Mouse (Mus musculus): ENCODE results near the gene Raver1. TPM values are rescaled to one million over a fixed set of nuclear protein-coding genes. Genes with fewer than 3 reads are reported as not detected.

Gene Raver1
- total RNA-seq, 2 experiments from 2014 or later, result 26.4 to 27.9 TPM

DNA sequence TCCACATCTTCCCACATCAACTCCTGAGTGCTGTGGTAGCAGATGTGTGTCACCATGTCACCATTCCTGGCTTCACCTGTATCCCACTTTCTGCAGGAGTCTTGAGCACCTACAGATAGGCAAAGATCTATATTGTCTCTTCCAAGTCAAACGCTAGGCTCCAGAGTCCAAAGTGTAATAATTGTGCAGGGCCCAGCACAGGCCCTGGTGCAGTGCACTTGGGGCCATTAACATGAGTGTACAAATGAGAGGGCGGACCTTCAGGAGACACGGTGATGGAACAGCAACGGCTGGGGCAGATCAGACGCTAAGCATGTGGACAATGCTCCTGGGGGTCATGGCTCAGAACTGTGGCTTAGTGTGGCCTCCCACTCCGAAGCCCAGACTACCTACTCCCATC is 21.9 kb upstream of the Raver1 start:
- intact Hi-C loops (cut with DNase I), result no loop called here
- no peak for DNase-seq (ENCODE audit: low spot score in 2 of 2)

DNA sequence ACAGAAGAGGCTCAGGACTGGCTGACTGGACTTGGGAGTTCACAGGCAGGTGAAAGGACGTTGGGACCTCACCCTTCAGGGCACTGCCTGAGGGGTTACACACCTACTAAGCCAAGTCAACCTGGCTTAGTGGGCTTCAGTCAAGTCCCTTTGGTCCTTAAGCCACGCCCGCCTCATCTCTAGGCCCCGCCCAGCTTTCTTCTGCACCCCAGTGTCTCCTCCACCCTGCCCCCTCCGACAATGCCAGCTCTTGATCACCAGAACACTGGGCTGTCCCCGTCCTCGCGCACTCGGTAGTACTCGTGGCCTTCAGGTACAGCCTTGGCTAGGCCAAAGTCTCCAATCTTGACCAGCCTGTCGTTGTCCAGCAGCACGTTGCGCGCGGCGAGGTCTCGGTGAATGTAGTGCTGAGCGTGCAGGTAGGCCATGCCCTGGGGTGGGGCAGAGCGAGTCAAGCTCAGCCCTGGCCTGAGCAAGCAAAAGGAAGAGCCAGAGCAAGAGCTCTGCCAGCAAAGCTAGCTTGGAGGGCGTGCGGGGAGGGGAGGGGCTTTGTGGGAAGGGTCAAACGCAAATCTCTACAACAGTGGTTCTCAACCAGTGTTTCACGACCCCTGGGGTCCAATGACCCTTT is 15.9 kb upstream of the Raver1 start:
- no peak for DNase-seq (ENCODE audit: low spot score in 2 of 2)
- intact Hi-C loops (cut with DNase I), result no loop called here

DNA sequence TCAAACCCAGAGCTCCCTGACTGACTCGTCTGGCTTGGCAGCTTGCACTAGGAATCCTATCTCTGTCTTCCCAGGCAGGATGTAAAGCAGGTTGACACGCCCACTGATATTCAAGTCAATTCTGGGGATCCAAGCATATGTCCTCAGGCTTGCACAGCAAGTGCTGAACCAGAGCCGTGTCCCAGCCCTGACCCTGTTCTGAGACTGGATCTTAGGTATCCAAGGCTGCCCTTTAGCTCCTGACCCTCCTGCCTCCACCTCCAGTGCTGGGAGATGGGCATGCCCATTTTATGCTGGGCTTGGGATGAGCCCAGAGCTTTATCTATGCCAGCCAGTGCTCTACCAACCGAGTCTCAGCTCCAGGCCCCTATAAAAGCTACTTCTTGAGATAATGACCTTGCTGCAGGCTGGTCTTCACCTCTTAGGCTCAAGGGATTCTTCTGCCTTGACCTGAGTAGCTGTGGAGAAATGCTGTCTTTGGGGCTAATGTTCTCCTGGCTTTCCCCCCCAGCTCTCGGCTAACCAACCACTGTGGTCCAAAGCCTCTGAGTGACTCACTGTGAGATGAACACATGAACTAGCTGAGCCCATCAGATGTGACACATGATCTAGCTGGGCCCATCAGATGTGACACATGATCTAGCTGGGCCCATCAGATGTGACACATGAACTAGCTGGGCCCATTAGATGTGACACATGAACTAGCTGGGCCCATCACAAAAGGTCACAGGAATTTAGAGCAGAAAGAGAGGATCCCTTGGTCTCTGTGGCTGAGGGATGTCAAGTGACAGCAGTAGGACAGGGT is 14.2 kb upstream of the Raver1 start:
- intact Hi-C loops (cut with DNase I), result no loop called here
- peak in 1 of 2 experiments; percentile 62 for DNase-seq (ENCODE audit: low spot score in 2 of 2)

DNA sequence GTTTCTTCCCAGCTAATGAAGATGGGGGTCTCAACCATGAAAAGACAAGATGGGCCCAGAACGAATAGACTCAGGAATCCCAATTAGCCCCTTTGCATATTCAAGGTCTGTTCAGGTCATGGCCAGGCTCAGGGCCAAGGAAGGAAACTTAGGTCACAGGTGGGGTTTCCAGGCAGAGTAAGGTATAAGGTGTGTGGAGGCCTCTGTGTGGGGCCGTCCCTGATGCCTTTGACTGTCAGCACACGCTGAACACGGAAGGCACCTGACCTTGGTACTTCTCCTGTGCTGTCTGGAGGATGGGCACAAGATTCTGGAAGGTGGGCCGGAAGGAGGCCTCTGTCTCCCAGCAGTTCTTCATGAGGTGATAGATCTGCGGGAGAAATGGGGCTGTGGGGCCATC is 13.0 kb upstream of the Raver1 start:
- intact Hi-C loops (cut with DNase I), result no loop called here
- DNase-seq (ENCODE audit: low spot score in 2 of 2), result no peak

DNA sequence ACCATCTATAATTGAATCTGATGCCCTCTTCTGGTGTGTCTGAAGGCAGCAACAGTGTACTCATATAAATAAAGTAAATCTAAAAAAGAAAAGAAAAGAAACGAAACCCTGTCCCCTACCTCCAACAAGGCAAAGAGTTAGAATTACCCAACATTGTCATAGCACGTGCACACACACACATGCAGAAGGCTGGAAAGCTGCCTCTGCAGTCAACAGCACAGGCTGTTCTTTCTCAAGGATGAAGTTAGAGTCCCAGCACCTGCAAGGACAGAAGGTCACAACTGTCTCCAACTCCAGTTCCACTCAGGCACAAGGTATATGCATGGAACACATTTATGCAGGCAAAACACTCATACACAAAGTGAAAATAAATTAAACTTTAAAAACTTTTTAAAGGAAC is 10.3 kb upstream of the Raver1 start:
- intact Hi-C loops (cut with DNase I), result no loop called here
- no peak for DNase-seq (ENCODE audit: low spot score in 2 of 2)

DNA sequence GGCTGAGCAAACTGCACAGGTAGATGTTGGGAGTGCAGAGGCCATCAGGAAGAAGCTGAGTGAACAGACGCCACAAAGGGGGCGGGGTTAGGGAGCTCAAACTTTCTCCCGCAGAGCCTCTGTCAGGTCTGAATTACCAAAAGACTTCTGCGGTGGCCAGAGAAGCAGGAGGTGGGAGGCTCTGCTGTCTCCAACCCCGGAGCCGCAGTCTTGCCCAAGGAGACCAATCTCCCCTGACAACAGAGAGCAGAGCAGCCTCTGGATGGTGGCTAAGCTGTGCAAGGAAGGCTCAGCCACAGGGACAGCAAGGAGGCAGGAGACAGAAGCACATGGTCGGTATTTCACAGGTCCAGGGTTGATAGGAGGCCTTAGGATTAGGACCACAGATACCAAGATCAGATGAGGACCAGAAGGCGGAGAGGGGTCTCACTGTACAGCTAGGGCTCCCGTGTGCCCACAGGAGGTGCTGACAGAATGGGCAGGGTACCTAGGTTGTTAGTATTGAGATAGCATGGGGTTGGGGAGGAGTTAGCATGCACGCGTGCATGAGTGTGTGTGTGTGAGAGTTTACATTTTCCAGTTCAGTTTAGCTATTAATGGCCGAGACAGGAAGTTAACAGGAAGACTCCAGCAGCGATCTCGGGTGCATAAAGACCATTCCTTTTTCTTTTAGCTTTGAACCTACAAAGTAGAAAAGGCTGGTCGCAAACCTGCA is 8.8 kb upstream of the Raver1 start:
- DNase-seq (ENCODE audit: low spot score in 2 of 2), result no peak
- intact Hi-C loops (cut with DNase I), result no loop called here

DNA sequence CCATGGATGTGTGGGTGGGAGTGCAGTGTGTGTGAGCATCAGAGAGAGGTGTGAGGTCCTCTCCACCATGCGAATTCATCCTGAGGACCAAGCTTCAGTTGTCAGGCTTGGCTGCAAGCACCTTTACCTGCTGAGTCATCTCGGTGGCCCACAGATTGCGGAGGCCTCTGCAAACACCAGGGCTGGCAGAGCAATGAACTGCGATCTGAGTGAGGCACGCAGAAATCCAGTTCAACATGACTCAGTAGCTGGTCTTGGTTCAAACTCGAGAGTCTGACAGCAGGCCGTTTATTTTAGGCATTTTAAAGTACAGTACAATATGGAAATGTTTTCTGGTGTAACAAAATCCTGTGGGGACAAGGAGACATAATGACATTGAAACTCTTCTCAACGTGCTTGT is 6.0 kb upstream of the Raver1 start:
- DNase-seq (ENCODE audit: low spot score in 2 of 2), result peak; percentile 50 to 92
- intact Hi-C loops (cut with DNase I), result loop anchor here (2.0 kb wide), 1 partner anchor 61 kb away; no protein-coding TSS in a partner anchor

DNA sequence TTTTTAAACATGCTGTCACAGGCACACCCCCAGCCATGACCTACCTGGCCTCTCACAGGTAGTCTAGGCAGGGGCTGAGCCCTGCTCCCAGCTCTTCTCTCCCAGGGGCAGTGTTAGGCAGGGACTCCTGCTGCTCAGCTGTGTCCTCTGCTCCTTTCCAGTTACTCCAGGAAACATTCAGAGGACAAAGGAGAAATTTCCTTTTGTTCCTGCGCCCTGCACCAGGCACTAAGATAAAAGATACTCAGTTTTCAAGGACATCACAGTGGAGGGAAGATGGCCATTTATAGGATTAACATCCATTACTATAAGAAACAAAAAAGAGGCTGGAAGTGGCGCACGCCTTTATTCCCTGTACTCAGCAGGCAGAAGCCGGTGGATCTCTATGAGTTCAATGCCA is 4.2 kb upstream of the Raver1 start:
- DNase-seq (ENCODE audit: low spot score in 2 of 2), result no peak
- intact Hi-C loops (cut with DNase I), result loop anchor here (2.0 kb wide), 1 partner anchor 59 kb away; no protein-coding TSS in a partner anchor

DNA sequence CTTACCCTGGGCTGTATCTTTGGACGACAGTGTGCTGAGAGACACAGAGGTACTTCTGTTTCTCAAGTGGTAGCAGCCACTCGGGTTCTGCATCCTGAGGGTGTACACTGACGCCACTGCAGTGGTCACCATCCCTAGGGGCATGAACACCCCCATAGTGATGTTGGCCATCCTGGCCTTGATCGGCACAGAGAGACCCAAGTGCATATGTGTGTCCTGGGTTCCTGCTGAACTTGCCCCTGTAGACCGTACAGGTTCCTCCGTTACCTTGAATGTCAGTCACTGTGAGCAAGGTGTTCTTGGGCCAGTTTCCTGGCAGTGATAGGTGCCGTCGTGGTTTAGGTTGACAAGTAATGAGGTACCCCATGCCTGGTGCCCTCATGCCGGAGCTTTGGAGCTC is 1.6 kb upstream of the Raver1 start:
- DNase-seq (ENCODE audit: low spot score in 2 of 2), result no peak
- intact Hi-C loops (cut with DNase I), result loop anchor here (2.0 kb wide), 1 partner anchor 37 kb away; the partner anchor contains the start of gene Tyk2

DNA sequence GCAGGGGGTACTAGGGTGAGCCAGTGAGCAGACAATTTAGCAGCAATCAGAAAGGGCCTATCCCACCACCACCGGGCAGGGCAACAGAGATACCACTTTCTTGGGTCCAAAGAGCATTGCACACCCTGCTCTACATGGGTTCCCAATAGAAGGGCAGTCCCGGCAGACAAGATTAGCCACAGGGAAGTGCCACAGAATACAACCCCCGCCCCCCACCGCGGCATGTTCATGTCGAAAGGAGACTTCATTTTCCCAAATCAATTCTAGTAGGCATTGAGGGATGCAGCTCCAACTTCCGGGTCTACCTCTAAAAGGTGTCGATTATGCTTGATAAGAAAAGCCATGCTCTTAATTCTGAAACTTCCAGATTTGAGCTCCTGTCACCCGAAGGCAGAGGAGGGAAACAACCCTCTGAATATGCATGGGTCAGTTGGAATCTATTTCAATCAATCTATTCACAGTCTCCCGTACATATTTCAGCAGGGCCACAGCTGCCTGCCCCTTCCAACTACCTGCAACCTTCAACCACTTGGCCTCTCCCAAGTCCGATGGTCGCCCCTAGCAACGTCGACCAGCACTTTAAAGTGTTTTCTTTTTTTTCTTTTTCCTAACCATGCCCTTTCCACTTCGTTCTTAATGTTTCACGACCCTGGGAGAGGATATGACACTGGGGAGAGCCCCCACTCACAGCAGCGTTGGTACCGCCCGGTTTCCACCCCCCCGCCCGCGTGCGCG is 669 bp downstream of the Raver1 start:
- no peak for DNase-seq (ENCODE audit: low spot score in 2 of 2)

DNA sequence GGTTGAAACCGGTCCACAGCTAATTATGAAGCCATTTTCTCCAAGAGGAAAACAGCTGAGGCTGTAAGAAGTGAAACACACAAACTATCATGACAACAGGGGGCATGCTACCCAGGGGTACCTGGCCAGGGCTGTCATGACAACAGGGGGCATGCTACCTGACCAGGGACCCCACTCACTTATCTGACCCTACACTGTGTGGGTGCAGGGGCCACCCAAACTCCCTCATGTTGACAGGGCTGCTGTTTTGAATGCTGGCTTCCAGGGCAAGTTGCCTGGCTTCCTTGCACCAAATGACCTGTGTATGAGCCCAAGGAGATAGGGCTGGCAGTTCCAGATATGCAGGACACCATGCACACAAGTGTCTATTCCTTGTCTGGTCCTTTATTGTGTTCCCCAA is 1.3 kb downstream of the Raver1 start:
- intact Hi-C loops (cut with DNase I), result no loop called here
- no peak for DNase-seq (ENCODE audit: low spot score in 2 of 2)

More for the DNA sequence above, 669 bp downstream of the Raver1 start:
- intact Hi-C loops (cut with DNase I), result loop anchor here (1.0 kb wide), 1 partner anchor 60 kb away; no protein-coding TSS in a partner anchor

DNA sequence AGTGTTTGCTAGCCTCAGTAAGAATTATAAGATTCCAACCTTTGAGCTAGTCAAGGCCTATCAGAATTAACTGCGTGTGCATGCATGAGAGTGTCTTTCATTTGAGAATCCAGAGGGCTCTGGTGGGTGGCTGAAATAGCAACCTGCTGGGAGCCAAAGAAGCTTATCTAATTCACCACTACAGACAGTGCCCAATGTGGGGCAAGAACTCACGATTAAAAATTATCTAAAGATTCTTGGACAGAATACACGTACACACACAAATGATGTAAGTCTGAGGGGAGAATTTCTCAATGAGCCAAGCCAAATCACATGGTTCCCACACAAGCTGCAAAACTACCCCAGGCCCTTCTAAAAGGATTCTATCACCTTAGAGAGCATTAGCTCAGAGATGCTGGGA is 8.5 kb downstream of the Raver1 start:
- no peak for DNase-seq (ENCODE audit: low spot score in 2 of 2)
- intact Hi-C loops (cut with DNase I), result no loop called here

DNA sequence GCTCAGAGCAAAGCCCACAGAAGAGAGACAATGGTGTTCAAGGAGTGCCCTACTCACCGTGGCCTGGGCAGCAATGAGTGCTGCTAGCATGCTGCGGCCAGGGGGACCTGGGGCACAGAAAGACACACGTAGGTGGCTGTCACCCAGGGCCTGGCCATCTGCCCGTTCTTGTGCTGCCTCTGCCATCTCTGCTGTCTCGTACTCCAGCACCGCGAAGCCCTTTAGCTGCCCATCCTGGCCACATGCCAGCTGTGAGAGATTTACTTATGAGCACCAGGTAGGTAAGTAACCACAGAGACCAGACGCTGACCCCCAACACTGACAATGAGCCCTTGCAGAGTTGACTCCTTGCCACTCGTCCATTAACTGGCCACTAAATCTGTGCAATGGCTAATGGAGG is 10.7 kb downstream of the Raver1 start:
- intact Hi-C loops (cut with DNase I), result no loop called here
- no peak for DNase-seq (ENCODE audit: low spot score in 2 of 2)

DNA sequence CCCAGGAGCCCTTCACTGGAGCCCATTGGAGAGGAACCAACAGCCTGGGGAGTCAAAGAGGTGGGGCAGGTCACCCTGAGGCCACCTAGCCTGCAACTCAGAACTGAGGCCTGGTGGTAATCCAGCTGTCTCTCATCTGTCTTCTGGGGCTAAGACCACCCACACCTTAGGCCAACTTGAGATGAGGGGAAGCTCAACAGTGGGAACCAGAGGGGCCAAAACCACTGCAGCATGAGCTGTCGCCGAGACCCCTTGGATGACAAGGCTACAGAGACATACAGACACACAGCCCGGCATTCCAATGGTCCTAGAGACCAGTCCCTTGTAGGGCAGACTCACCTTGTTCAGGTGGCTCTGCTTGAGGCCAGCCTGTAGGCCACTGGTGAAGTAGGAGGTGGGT is 16.2 kb downstream of the Raver1 start:
- intact Hi-C loops (cut with DNase I), result no loop called here

DNA sequence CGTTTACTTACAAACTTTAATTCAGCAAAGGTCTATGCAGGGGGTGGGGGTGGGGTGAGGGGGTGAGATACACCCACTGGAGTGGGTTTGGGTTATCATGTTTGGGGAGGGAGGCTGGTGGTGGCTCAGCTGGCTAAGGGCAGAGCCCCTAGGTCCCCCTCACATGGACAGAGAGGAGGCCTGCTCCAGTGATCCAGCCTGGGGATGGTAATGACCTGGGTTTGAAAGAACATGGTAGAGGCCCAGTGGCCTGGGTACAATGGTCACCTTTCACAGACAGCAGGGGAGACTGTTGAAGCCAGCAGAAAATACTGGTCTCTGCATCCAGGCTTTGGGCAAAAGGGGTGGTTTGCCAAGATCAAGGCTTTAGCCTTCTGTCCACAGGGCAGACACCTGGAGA is 17.6 kb downstream of the Raver1 start:
- DNase-seq (ENCODE audit: low spot score in 2 of 2), result no peak
- intact Hi-C loops (cut with DNase I), result no loop called here

More for the DNA sequence above, 16.2 kb downstream of the Raver1 start:
- no peak for DNase-seq (ENCODE audit: low spot score in 2 of 2)

DNA sequence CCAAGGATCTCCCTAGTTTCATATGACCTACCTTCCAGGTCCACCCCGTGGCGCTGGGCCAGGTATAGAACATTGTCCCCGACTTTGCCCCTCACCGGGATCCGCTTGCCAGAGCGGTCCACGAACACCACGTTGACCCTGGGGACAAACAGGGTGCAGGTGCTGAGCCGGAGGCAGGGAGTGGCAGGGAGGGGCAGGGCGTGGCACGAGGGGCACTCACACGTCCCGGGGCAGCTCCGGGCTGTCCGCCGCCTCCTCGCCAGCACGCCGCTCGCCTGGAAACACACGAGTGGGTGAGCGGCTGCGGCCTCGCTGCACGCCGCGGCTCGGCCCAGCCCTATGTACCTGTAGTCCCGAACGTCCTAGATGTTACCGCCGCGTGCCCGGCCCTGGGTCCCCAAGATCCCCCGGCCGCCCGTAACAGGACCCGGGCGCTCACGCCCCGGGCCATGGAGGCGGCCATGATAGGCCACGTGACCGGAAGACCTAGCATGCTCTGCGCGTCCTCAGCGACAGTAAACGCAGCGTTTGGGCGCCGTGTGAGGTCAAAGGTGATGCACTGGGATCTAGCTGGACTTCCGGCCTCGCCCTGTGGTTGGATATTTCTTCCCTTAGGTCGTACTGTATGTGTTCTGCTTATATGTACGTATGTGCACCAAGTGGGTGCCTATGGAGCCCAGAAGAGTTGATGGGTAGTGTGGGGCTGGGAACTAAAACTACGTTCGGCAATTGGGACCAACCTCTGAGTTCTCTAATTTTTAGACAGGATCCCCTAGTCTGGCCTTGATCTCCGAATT is 18.6 kb downstream of the Raver1 start, which contains the start of the genes Gm49373 and Fdx1l:
Gene Gm49373, minus strand, starts transcription at position 53 of the 797 bp plus-strand sequence.
Gene Fdx1l, minus strand, starts transcription at position 571 of the 797 bp plus-strand sequence.
- intact Hi-C loops (cut with DNase I), result no loop called here
- DNase-seq (ENCODE audit: low spot score in 2 of 2), result peak; percentile 95

DNA sequence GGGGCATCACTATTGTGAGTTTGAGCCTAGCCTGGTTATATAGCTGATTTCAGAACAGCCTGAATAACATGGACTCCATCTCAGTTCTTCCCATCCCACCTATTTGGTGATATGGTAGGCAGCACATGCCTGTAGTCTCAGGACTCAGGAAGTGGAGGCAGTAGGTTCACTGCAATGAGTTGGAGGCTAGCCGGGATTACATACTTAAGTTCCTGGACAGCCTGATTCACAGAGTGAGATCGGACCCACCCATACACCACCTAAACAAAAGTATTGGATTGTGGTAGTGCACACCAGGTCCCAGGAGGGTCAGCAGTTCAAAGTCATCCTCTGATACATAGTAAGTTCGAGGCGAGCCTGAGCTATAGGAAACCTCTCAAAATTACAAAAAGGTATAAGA is 19.2 kb downstream of the Raver1 start:
- peak in 1 of 2 experiments; percentile 44 for DNase-seq (ENCODE audit: low spot score in 2 of 2)

DNA sequence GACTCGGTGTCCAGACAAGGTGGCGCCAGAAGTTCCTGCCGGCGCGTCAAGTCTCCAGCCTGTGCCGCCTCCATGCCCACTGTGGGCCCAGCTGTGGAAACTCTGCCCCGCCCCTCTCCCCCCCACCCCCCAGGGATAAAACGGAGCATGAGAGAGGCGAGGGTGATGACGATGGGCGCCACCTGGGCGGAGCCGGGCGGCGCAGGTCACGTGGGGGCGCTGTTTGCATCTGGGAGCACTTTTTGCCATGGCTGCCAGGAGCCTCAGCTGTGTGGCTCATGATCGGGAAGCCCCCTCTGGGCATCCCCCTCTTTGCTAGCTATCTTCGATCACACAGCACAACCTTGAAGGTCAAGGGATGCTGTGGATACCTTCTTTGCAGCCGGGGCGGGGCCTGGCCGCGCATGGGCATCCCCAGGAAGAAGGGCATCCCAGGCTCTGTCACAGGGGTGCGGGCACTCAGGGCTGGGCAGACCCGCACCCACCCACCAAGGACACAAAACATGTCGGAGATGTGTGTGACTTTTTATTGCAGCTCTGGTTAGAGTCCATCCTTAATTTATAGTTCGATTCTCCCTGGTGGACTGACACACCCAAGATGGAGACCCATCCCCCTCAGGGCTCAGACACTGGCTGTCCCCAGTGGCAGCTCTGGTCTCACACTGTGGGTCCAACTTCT is 24.7 kb downstream of the Raver1 start, which contains the start of gene Zglp1:
Gene Zglp1, minus strand, starts transcription at position 88 of the 679 bp plus-strand sequence.
- no peak for DNase-seq (ENCODE audit: low spot score in 2 of 2)
- intact Hi-C loops (cut with DNase I), result no loop called here

More for the DNA sequence above, 19.2 kb downstream of the Raver1 start:
- intact Hi-C loops (cut with DNase I), result loop anchor here (1.0 kb wide), 1 partner anchor 40 kb away; the partner anchor contains the start of gene Icam5
